Mouse (Mus musculus): Measurements from ENCODE around the gene Tmem104. TPM values are rescaled to one million over a fixed set of nuclear protein-coding genes. Genes with fewer than 3 reads are reported as not detected.
A peak's percentile ranks its signal among the peaks of the same experiment; 100 is the strongest.

Tmem104 gene
- total and polyA plus RNA-seq, 2 experiments from 2014 or later, result 8.5 to 12.9 TPM

GRCm38 (mm10) chr11:115208126-115208525 lies 20.8 kb downstream of the Tmem104 start:
- no peaks in the 10 kb centered on the region for H3K4me1 ChIP-seq (ENCODE audit: insufficient read depth, low read length)
- no peak overlapping the region for H3K27ac ChIP-seq (ENCODE audit: low read depth, low read length)
- H3K9me3 ChIP-seq (ENCODE audit: low read length), result no peaks in the 10 kb centered on the region
- H3K4me3 ChIP-seq (ENCODE audit: low read depth, low read length), result no peak overlapping the region
- H3K9ac ChIP-seq (replicated peaks; ENCODE audit: low read length, poor library complexity, severe bottlenecking), result no peak overlapping the region
- H3K27me3 ChIP-seq (ENCODE audit: insufficient read depth, low read length), result no peaks in the 10 kb centered on the region
- no peak for TF ChIP-seq CTCF (IDR thresholded peaks at IDR 0.05)
- DNase-seq (ENCODE audit: low spot score) (peak; percentile 64), ATAC-seq (ENCODE audit: low FRiP score) (no peak)
- peaks cover 34% of the 10 kb centered on the region for H3K36me3 ChIP-seq (ENCODE audit: insufficient read depth, low read length)
- no peak overlapping the region for H3K4me2 ChIP-seq (ENCODE audit: low read depth, low read length, poor library complexity, severe bottlenecking)
- 82% methylated on average over 12 of the region's 12 CpGs for WGBS

GRCm38 (mm10) chr11:115208776-115209732 lies 21.8 kb downstream of the Tmem104 start:
- 81% methylated on average over 25 of the region's 25 CpGs for WGBS
- DNase-seq (ENCODE audit: low spot score), result peak; percentile 59
- TF ChIP-seq CTCF (IDR thresholded peaks at IDR 0.05), result no peak

GRCm38 (mm10) chr11:115209958-115210357 lies 22.7 kb downstream of the Tmem104 start:
- Histone ChIP-seq H3K4me3 (ENCODE audit: low read depth, low read length) (no peak overlapping the region), H3K27me3 (ENCODE audit: insufficient read depth, low read length) (no peaks in the 10 kb centered on the region), H3K4me1 (ENCODE audit: insufficient read depth, low read length) (no peaks in the 10 kb centered on the region), H3K36me3 (ENCODE audit: insufficient read depth, low read length) (peaks cover 33% of the 10 kb centered on the region), H3K9me3 (ENCODE audit: low read length) (no peaks in the 10 kb centered on the region), H3K27ac (ENCODE audit: low read depth, low read length) (no peak overlapping the region), H3K4me2 (ENCODE audit: low read depth, low read length, poor library complexity, severe bottlenecking) (no peak overlapping the region), H3K9ac (replicated peaks; ENCODE audit: low read length, poor library complexity, severe bottlenecking) (no peak overlapping the region)
- 71% methylated on average over 7 of the region's 7 CpGs for WGBS
- ATAC-seq (ENCODE audit: low FRiP score) (no peak), DNase-seq (ENCODE audit: low spot score) (no peak)
- TF ChIP-seq CTCF (IDR thresholded peaks at IDR 0.05), result no peak

More at GRCm38 (mm10) chr11:115208776-115209732, 21.8 kb downstream of the Tmem104 start:
- Histone ChIP-seq H3K27me3 (ENCODE audit: insufficient read depth, low read length) (no peaks in the 10 kb centered on the region), H3K36me3 (ENCODE audit: insufficient read depth, low read length) (peaks cover 34% of the 10 kb centered on the region), H3K9me3 (ENCODE audit: low read length) (no peaks in the 10 kb centered on the region), H3K4me2 (ENCODE audit: low read depth, low read length, poor library complexity, severe bottlenecking) (no peak overlapping the region), H3K27ac (ENCODE audit: low read depth, low read length) (no peak overlapping the region), H3K4me3 (ENCODE audit: low read depth, low read length) (no peak overlapping the region), H3K9ac (replicated peaks; ENCODE audit: low read length, poor library complexity, severe bottlenecking) (0 out of 2 replicates have a peak overlapping the region, but pooled peaks have one; percentile 13), H3K4me1 (ENCODE audit: insufficient read depth, low read length) (no peaks in the 10 kb centered on the region)
- no peak for ATAC-seq (ENCODE audit: low FRiP score)

- Histone ChIP-seq H3K9ac (replicated peaks; ENCODE audit: low read length, poor library complexity, severe bottlenecking) (no peak overlapping the region), H3K4me2 (ENCODE audit: low read depth, low read length, poor library complexity, severe bottlenecking) (no peak overlapping the region), H3K4me1 (ENCODE audit: insufficient read depth, low read length) (0 out of 2 replicates have a peak, but pooled peaks cover 1% of the 10 kb centered on the region), H3K36me3 (ENCODE audit: insufficient read depth, low read length) (peaks cover 14% of the 10 kb centered on the region; the same call in 1 of the 2 replicates), H3K27ac (ENCODE audit: low read depth, low read length) (no peak overlapping the region), H3K4me3 (ENCODE audit: low read depth, low read length) (no peak overlapping the region), H3K9me3 (ENCODE audit: low read length) (no peaks in the 10 kb centered on the region), H3K27me3 (ENCODE audit: insufficient read depth, low read length) (no peaks in the 10 kb centered on the region)
- DNase-seq (ENCODE audit: low spot score) (no peak), ATAC-seq (ENCODE audit: low FRiP score) (no peak)
- WGBS, result 62% methylated on average over 13 of the region's 13 CpGs
- TF ChIP-seq CTCF (IDR thresholded peaks at IDR 0.05), result no peak
Observed at GRCm38 (mm10) chr11:115212116-115212515, 24.8 kb downstream of the Tmem104 start.

GRCm38 (mm10) chr11:115215123-115215522 lies 27.8 kb downstream of the Tmem104 start:
- H3K9me3 ChIP-seq (ENCODE audit: low read length), result no peaks in the 10 kb centered on the region
- H3K27ac ChIP-seq (ENCODE audit: low read depth, low read length), result no peak overlapping the region
- DNase-seq (ENCODE audit: low spot score), result no peak
- H3K9ac ChIP-seq (replicated peaks; ENCODE audit: low read length, poor library complexity, severe bottlenecking), result no peak overlapping the region
- no peak overlapping the region for H3K4me3 ChIP-seq (ENCODE audit: low read depth, low read length)
- H3K27me3 ChIP-seq (ENCODE audit: insufficient read depth, low read length), result no peaks in the 10 kb centered on the region
- no peak for ATAC-seq (ENCODE audit: low FRiP score)
- 40% methylated on average over 5 of the region's 5 CpGs for WGBS
- H3K36me3 ChIP-seq (ENCODE audit: insufficient read depth, low read length), result peaks cover 3% of the 10 kb centered on the region; the same call in 1 of the 2 replicates
- H3K4me1 ChIP-seq (ENCODE audit: insufficient read depth, low read length), result 0 out of 2 replicates have a peak, but pooled peaks cover 5% of the 10 kb centered on the region
- no peak overlapping the region for H3K4me2 ChIP-seq (ENCODE audit: low read depth, low read length, poor library complexity, severe bottlenecking)
- no peak for TF ChIP-seq CTCF (IDR thresholded peaks at IDR 0.05)

Data from midbrain, postnatal 0 days (tissue).